Mouse (Mus musculus): ENCODE results near the gene Cmtm5. TPM values are rescaled to one million over a fixed set of nuclear protein-coding genes. Genes with fewer than 3 reads are reported as not detected.

Cmtm5 gene
- total and polyA plus RNA-seq, 3 experiments = not detected

DNA sequence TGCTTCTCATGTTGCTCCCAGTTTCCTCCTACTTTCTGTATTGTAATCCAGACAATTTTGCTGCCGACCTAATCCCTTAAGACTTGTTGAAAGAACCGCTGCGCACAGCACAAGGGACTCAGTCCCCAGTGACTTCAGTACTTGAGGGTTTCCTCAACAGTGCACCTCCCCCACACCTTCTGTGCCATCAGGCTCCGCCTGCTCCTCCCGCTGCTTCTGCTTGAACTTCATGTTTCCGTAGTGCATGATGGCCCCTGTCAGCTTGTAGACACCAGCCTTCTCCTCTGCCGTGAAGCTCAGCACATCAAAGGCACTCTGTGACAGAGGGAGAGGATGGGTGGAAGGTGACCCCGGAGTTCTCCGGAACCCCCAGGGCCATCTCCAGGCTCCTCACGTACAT, 24.7 kb downstream of the Cmtm5 start:
- Histone ChIP-seq H3K4me1 (ENCODE audit: insufficient read depth, low read depth, low read length) (no peaks in the 10 kb centered on the region), H3K27me3 (ENCODE audit: insufficient read depth, low read length) (peaks cover 25% of the 10 kb centered on the region), H3K36me3 (replicated peaks) (no peaks in the 10 kb centered on the region), H3K4me3 (ENCODE audit: low read depth, low read length) (no peak overlapping the region), H3K9me3 (replicated peaks) (no peaks in the 10 kb centered on the region)
- DNase-seq (ENCODE audit: low spot score) (no peak), ATAC-seq (ENCODE audit: extremely low read depth, insufficient number of reproducible peaks, low FRiP score, poor library complexity, severe bottlenecking) (no peak)
- TF ChIP-seq POLR2AphosphoS5 (IDR thresholded peaks at IDR 0.05; ENCODE audit: insufficient replicate concordance, low read depth, low read length) = no peak
- TF ChIP-seq GATA2 (IDR thresholded peaks at IDR 0.05; ENCODE audit: borderline replicate concordance, low read depth, low read length) = no peak
- TF ChIP-seq GATA1 (IDR thresholded peaks at IDR 0.05; ENCODE audit: borderline replicate concordance, low read length) = no peak
- no peak for TF ChIP-seq TAL1 (conservative IDR thresholded peaks at IDR 0.05; ENCODE audit: low read depth, low read length)
- TF ChIP-seq CTCF (IDR thresholded peaks at IDR 0.05; ENCODE audit: low read depth, low read length) = no peak

- Histone ChIP-seq H3K4me3 (ENCODE audit: low read depth, low read length) (no peak overlapping the region), H3K4me1 (ENCODE audit: insufficient read depth, low read depth, low read length) (no peaks in the 10 kb centered on the region), H3K36me3 (replicated peaks) (no peaks in the 10 kb centered on the region), H3K27me3 (ENCODE audit: insufficient read depth, low read length) (peaks cover 27% of the 10 kb centered on the region), H3K9me3 (replicated peaks) (no peaks in the 10 kb centered on the region)
- ATAC-seq (ENCODE audit: extremely low read depth, insufficient number of reproducible peaks, low FRiP score, poor library complexity, severe bottlenecking) (no peak), DNase-seq (ENCODE audit: low spot score) (no peak)
- TF ChIP-seq CTCF (IDR thresholded peaks at IDR 0.05; ENCODE audit: low read depth, low read length) = no peak
- no peak for TF ChIP-seq GATA1 (IDR thresholded peaks at IDR 0.05; ENCODE audit: borderline replicate concordance, low read length)
- TF ChIP-seq POLR2AphosphoS5 (IDR thresholded peaks at IDR 0.05; ENCODE audit: insufficient replicate concordance, low read depth, low read length) = no peak
- no peak for TF ChIP-seq GATA2 (IDR thresholded peaks at IDR 0.05; ENCODE audit: borderline replicate concordance, low read depth, low read length)
- TF ChIP-seq TAL1 (conservative IDR thresholded peaks at IDR 0.05; ENCODE audit: low read depth, low read length) = no peak
These were observed 25.4 kb downstream of the Cmtm5 start for GRCm38 (mm10) chr14:54961487-54961886.

- no peak for ATAC-seq (ENCODE audit: extremely low read depth, insufficient number of reproducible peaks, low FRiP score, poor library complexity, severe bottlenecking)
- Histone ChIP-seq H3K27me3 (ENCODE audit: insufficient read depth, low read length) (peaks cover 27% of the 10 kb centered on the region), H3K4me1 (ENCODE audit: insufficient read depth, low read depth, low read length) (no peaks in the 10 kb centered on the region), H3K36me3 (replicated peaks) (no peaks in the 10 kb centered on the region), H3K4me3 (ENCODE audit: low read depth, low read length) (no peak overlapping the region), H3K9me3 (replicated peaks) (no peaks in the 10 kb centered on the region)
- no peak for DNase-seq (ENCODE audit: low spot score)
- TF ChIP-seq GATA1 (IDR thresholded peaks at IDR 0.05; ENCODE audit: borderline replicate concordance, low read length) = no peak
- no peak for TF ChIP-seq CTCF (IDR thresholded peaks at IDR 0.05; ENCODE audit: low read depth, low read length)
- TF ChIP-seq TAL1 (conservative IDR thresholded peaks at IDR 0.05; ENCODE audit: low read depth, low read length) = no peak
- no peak for TF ChIP-seq POLR2AphosphoS5 (IDR thresholded peaks at IDR 0.05; ENCODE audit: insufficient replicate concordance, low read depth, low read length)
These were observed 26.7 kb downstream of the Cmtm5 start for GRCm38 (mm10) chr14:54962714-54963113.

DNA sequence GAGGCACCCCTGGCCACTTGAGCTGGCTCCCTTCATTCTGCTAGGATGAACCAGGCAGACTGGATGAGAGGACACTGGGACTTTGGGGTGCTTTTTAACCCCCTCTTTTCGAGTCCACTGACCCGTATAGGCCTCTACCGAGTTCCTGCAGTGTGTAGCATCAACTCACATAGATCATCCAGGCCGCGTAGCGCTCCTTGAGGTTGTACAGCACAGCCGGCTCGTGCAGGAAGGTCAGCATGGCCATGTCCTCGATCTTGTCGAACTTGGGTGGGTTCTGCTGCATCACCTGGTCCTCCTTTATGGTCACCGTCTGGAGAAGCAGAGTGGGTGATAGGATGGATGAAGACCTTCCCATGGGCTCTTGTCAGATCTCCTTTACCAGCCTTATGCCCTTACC, 27.7 kb downstream of the Cmtm5 start:
- TF ChIP-seq TAL1 (conservative IDR thresholded peaks at IDR 0.05; ENCODE audit: low read depth, low read length) = no peak
- TF ChIP-seq POLR2AphosphoS5 (IDR thresholded peaks at IDR 0.05; ENCODE audit: insufficient replicate concordance, low read depth, low read length) = no peak
- no peak for TF ChIP-seq GATA2 (IDR thresholded peaks at IDR 0.05; ENCODE audit: borderline replicate concordance, low read depth, low read length)
- no peak for TF ChIP-seq CTCF (IDR thresholded peaks at IDR 0.05; ENCODE audit: low read depth, low read length)
- no peak for TF ChIP-seq GATA1 (IDR thresholded peaks at IDR 0.05; ENCODE audit: borderline replicate concordance, low read length)
- H3K4me3 ChIP-seq (ENCODE audit: low read depth, low read length) = no peak overlapping the region
- ATAC-seq (ENCODE audit: extremely low read depth, insufficient number of reproducible peaks, low FRiP score, poor library complexity, severe bottlenecking) (no peak), DNase-seq (ENCODE audit: low spot score) (no peak)
- H3K36me3 ChIP-seq (replicated peaks) = no peaks in the 10 kb centered on the region
- H3K4me1 ChIP-seq (ENCODE audit: insufficient read depth, low read depth, low read length) = no peaks in the 10 kb centered on the region
- peaks cover 25% of the 10 kb centered on the region for H3K27me3 ChIP-seq (ENCODE audit: insufficient read depth, low read length)
- no peaks in the 10 kb centered on the region for H3K9me3 ChIP-seq (replicated peaks)

GRCm38 (mm10) chr14:54965044-54965443, 29.0 kb downstream of the Cmtm5 start:
- no peak overlapping the region for H3K4me3 ChIP-seq (ENCODE audit: low read depth, low read length)
- no peak for ATAC-seq (ENCODE audit: extremely low read depth, insufficient number of reproducible peaks, low FRiP score, poor library complexity, severe bottlenecking)
- no peaks in the 10 kb centered on the region for H3K36me3 ChIP-seq (replicated peaks)
- H3K9me3 ChIP-seq (replicated peaks) = no peaks in the 10 kb centered on the region
- no peak for DNase-seq (ENCODE audit: low spot score)
- TF ChIP-seq GATA1 (IDR thresholded peaks at IDR 0.05; ENCODE audit: borderline replicate concordance, low read length) = no peak
- no peak for TF ChIP-seq GATA2 (IDR thresholded peaks at IDR 0.05; ENCODE audit: borderline replicate concordance, low read depth, low read length)
- TF ChIP-seq POLR2AphosphoS5 (IDR thresholded peaks at IDR 0.05; ENCODE audit: insufficient replicate concordance, low read depth, low read length) = no peak
- no peak for TF ChIP-seq TAL1 (conservative IDR thresholded peaks at IDR 0.05; ENCODE audit: low read depth, low read length)
- TF ChIP-seq CTCF (IDR thresholded peaks at IDR 0.05; ENCODE audit: low read depth, low read length) = no peak
- peaks cover 30% of the 10 kb centered on the region for H3K27me3 ChIP-seq (ENCODE audit: insufficient read depth, low read length)
- H3K4me1 ChIP-seq (ENCODE audit: insufficient read depth, low read depth, low read length) = no peaks in the 10 kb centered on the region

DNA sequence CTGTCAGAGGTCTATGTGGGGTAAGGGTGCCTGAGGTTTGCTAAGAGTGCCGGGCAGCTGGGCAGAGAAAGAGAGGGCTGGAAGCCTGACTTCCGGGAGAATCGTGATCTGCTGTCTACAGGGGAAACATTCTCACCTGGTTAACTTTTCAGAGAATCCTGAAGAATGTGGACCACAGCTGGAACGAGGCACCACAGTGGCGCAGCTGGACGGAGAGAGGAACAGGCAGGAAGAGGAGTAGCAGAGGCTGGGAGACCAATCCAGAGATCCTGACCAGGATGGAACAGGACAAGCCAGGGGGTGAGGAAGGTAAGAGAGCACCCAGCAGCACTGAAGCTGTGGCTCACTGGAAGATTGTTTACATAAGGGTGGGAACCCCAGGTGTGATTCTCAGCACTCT, 29.6 kb downstream of the Cmtm5 start:
- no peaks in the 10 kb centered on the region for H3K9me3 ChIP-seq (replicated peaks)
- DNase-seq (ENCODE audit: low spot score) (no peak), ATAC-seq (ENCODE audit: extremely low read depth, insufficient number of reproducible peaks, low FRiP score, poor library complexity, severe bottlenecking) (no peak)
- TF ChIP-seq CTCF (IDR thresholded peaks at IDR 0.05; ENCODE audit: low read depth, low read length) (no peak), TAL1 (conservative IDR thresholded peaks at IDR 0.05; ENCODE audit: low read depth, low read length) (no peak), GATA2 (IDR thresholded peaks at IDR 0.05; ENCODE audit: borderline replicate concordance, low read depth, low read length) (no peak), POLR2AphosphoS5 (IDR thresholded peaks at IDR 0.05; ENCODE audit: insufficient replicate concordance, low read depth, low read length) (no peak), GATA1 (IDR thresholded peaks at IDR 0.05; ENCODE audit: borderline replicate concordance, low read length) (no peak)
- no peak overlapping the region for H3K4me3 ChIP-seq (ENCODE audit: low read depth, low read length)
- H3K4me1 ChIP-seq (ENCODE audit: insufficient read depth, low read depth, low read length) = no peaks in the 10 kb centered on the region
- peaks cover 30% of the 10 kb centered on the region for H3K27me3 ChIP-seq (ENCODE audit: insufficient read depth, low read length)
- no peaks in the 10 kb centered on the region for H3K36me3 ChIP-seq (replicated peaks)
